Mouse (Mus musculus) adrenal gland, adult 18-20 months (tissue): ENCODE measurements around the gene Ripk4. TPM values are rescaled to one million over a fixed set of nuclear protein-coding genes. Genes with fewer than 3 reads are reported as not detected.

Experiments used
- DNase-seq, 2 experiments: peaks; one replicate each; pipeline ENCODE4 v3.0.0; 2021 to 2022; ENCODE audit warnings: low spot score in 2 of 2
- total RNA-seq, 2 experiments: library from RNA; stranded (reverse); gene quantifications; 1 replicate in 1 of 2; 2 replicates in 1 of 2; pipeline ENCODE4 v1.2.3; 2021

The Ripk4 gene
- total RNA-seq, 2 experiments from 2014 or later: 1.7 to 3.5 TPM

- DNase-seq: no peak
These were observed 25.6 kb downstream of the Ripk4 start for GRCm38 (mm10) chr16:97738030-97738429.

- no peak for DNase-seq
These were observed 27.0 kb downstream of the Ripk4 start for GRCm38 (mm10) chr16:97736562-97736961.

- no peak for DNase-seq
These were observed 28.7 kb downstream of the Ripk4 start for GRCm38 (mm10) chr16:97734760-97735322.

GRCm38 (mm10) chr16:97733599-97733998 lies 30.0 kb downstream of the Ripk4 start:
- no peak for DNase-seq

- DNase-seq: no peak
These were observed 33.3 kb downstream of the Ripk4 start for GRCm38 (mm10) chr16:97730321-97730720.

- no peak for DNase-seq
These were observed 37.2 kb downstream of the Ripk4 start for GRCm38 (mm10) chr16:97726436-97726835.

GRCm38 (mm10) chr16:97720093-97720492 lies 43.5 kb downstream of the Ripk4 start:
- no peak for DNase-seq

- no peak for DNase-seq
These were observed 44.1 kb downstream of the Ripk4 start for GRCm38 (mm10) chr16:97719392-97719983.

GRCm38 (mm10) chr16:97716567-97716966 lies 47.0 kb downstream of the Ripk4 start:
- DNase-seq: no peak

GRCm38 (mm10) chr16:97712129-97712528 lies 51.5 kb downstream of the Ripk4 start:
- no peak for DNase-seq

- DNase-seq: no peak
These were observed 61.7 kb downstream of the Ripk4 start for GRCm38 (mm10) chr16:97701871-97702270.

- no peak for DNase-seq
These were observed 65.8 kb downstream of the Ripk4 start for GRCm38 (mm10) chr16:97697769-97698168.

GRCm38 (mm10) chr16:97695709-97696108 lies 67.9 kb downstream of the Ripk4 start:
- no peak for DNase-seq

Other genes starting within 250 kb of the Ripk4 start
- gene Fam3b, start 249.0 kb downstream of the Ripk4 start, total RNA-seq: not detected
- gene Tmprss2, start 152.6 kb downstream of the Ripk4 start, total RNA-seq: not detected
- gene Prdm15, start 88.1 kb upstream of the Ripk4 start, total RNA-seq: 10 to 100 TPM; 11.9 to 12.8 TPM
- gene C2cd2, start 198.8 kb upstream of the Ripk4 start, total RNA-seq: 10 to 100 TPM; 27.8 to 29.2 TPM
- gene Zbtb21, start 198.8 kb upstream of the Ripk4 start, total RNA-seq: 10 to 100 TPM; 36.2 to 47.2 TPM
- 10 to 100 TPM; 27.4 to 44.2 TPM for gene B230307C23Rik, start 233.5 kb upstream of the Ripk4 start, total RNA-seq